Mouse (Mus musculus) lung, embryonic 15.5 days (tissue): ENCODE measurements at regions not wholly inside any gene's neighbourhood (a gene's known extent, or its start where the extent isn't known, plus 50 kb on each side); places are given as distances from the start of the nearest gene placed in this dataset.

Source experiments
- ATAC-seq: fragments of 200-750 bp; cut with Nextera tagmentation; 2 replicates; pipeline ENCODE4 v1.8.0; 2017; ENCODE audit warnings: moderate number of reproducible peaks, borderline replicate concordance; ENCODE audit not compliant: low FRiP score, low TSS enrichment; ENCODE audit errors: extremely low read depth
- H3K27ac ChIP-seq: fragments of 300-500 bp; sonication (generic); 2 replicates; pipeline ENCODE4 v1.5.1; 2015; ENCODE audit warnings: moderate library complexity, mild to moderate bottlenecking, inconsistent platforms
- H3K27me3 ChIP-seq: fragments of 300-500 bp; sonication (generic); 2 replicates; pipeline ENCODE4 v1.6.1; 2015; ENCODE audit warnings: inconsistent platforms
- H3K36me3 ChIP-seq: fragments of 300-500 bp; sonication (generic); 2 replicates; pipeline ENCODE4 v1.6.1; 2015; ENCODE audit warnings: inconsistent platforms
- H3K4me1 ChIP-seq: fragments of 300-500 bp; sonication (generic); 2 replicates; pipeline ENCODE4 v1.6.1; 2015; ENCODE audit warnings: inconsistent platforms
- H3K4me2 ChIP-seq: fragments of 300-500 bp; sonication (generic); 2 replicates; pipeline ENCODE4 v1.6.1; 2015; ENCODE audit warnings: inconsistent platforms, mild to moderate bottlenecking, moderate library complexity
- H3K4me3 ChIP-seq: fragments of 300-500 bp; sonication (generic); 2 replicates; pipeline ENCODE4 v1.5.1; 2015; ENCODE audit warnings: mild to moderate bottlenecking, inconsistent platforms
- H3K9ac ChIP-seq: fragments of 300-500 bp; sonication (generic); 2 replicates; pipeline ENCODE4 v1.6.1; 2015; ENCODE audit warnings: inconsistent platforms
- H3K9me3 ChIP-seq: fragments of 300-500 bp; sonication (generic); 2 replicates; pipeline ENCODE4 v1.6.1; 2016; ENCODE audit warnings: inconsistent platforms
- WGBS: fragments of 180-500 bp; shearing (Covaris S2); methylation state at CpG from one replicate; pipeline ENCODE4 v1.1.7; 2015; 5-methylcytosine and 5-hydroxymethylcytosine counted together

GRCm38 (mm10) chr8:35877581-35877980 is 112.0 kb downstream of the Gm19410 start:
- 88% methylated on average over 2 of the region's 2 CpGs for WGBS
- Histone ChIP-seq H3K27me3 (no peaks in the 10 kb centered on the region), H3K9me3 (no peaks in the 10 kb centered on the region), H3K27ac (no peak overlapping the region), H3K4me3 (no peak overlapping the region), H3K9ac (no peak overlapping the region), H3K4me2 (no peak overlapping the region), H3K36me3 (no peaks in the 10 kb centered on the region), H3K4me1 (peaks cover 13% of the 10 kb centered on the region; the same call in 1 of the 2 replicates)
- no peak for ATAC-seq

GRCm38 (mm10) chr8:35881810-35882209 is 116.2 kb downstream of the Gm19410 start:
- H3K9me3 ChIP-seq = no peaks in the 10 kb centered on the region
- no peaks in the 10 kb centered on the region for H3K27me3 ChIP-seq
- H3K9ac ChIP-seq = no peak overlapping the region
- ATAC-seq = no peak
- H3K4me3 ChIP-seq = no peak overlapping the region
- no peak overlapping the region for H3K4me2 ChIP-seq
- WGBS = 54% methylated on average over 5 of the region's 5 CpGs
- H3K27ac ChIP-seq = no peak overlapping the region
- no peaks in the 10 kb centered on the region for H3K36me3 ChIP-seq
- H3K4me1 ChIP-seq = peaks cover 33% of the 10 kb centered on the region

- Histone ChIP-seq H3K4me2 (no peak overlapping the region; the same call in 1 of the 2 replicates), H3K36me3 (no peaks in the 10 kb centered on the region), H3K9ac (no peak overlapping the region), H3K9me3 (no peaks in the 10 kb centered on the region), H3K27me3 (no peaks in the 10 kb centered on the region), H3K4me1 (peaks cover 28% of the 10 kb centered on the region), H3K27ac (no peak overlapping the region), H3K4me3 (no peak overlapping the region)
- 33% methylated on average over 12 of the region's 12 CpGs for WGBS
- ATAC-seq = no peak
Measured at GRCm38 (mm10) chr8:35882638-35883455, 117.3 kb downstream of the Gm19410 start.

GRCm38 (mm10) chr8:35883456-35883780 is 117.8 kb downstream of the Gm19410 start:
- H3K4me3 ChIP-seq = no peak overlapping the region
- no peak for ATAC-seq
- no peak overlapping the region for H3K4me2 ChIP-seq
- WGBS = 65% methylated on average over 1 of the region's 1 CpGs
- H3K4me1 ChIP-seq = peaks cover 28% of the 10 kb centered on the region
- H3K27ac ChIP-seq = no peak overlapping the region
- H3K9me3 ChIP-seq = no peaks in the 10 kb centered on the region
- H3K27me3 ChIP-seq = no peaks in the 10 kb centered on the region
- no peaks in the 10 kb centered on the region for H3K36me3 ChIP-seq
- no peak overlapping the region for H3K9ac ChIP-seq

- Histone ChIP-seq H3K27ac (no peak overlapping the region), H3K27me3 (peaks cover 7% of the 10 kb centered on the region; the same call in 1 of the 2 replicates), H3K4me2 (no peak overlapping the region), H3K9ac (no peak overlapping the region), H3K9me3 (no peaks in the 10 kb centered on the region), H3K36me3 (no peaks in the 10 kb centered on the region), H3K4me3 (no peak overlapping the region), H3K4me1 (peaks cover 28% of the 10 kb centered on the region)
- WGBS = 39% methylated on average over 6 of the region's 6 CpGs
- no peak for ATAC-seq
Measured at GRCm38 (mm10) chr8:35884545-35884944, 119.0 kb downstream of the Gm19410 start.

GRCm38 (mm10) chr8:35890083-35890482 is 124.5 kb downstream of the Gm19410 start:
- peaks cover 17% of the 10 kb centered on the region for H3K27me3 ChIP-seq
- no peaks in the 10 kb centered on the region for H3K4me1 ChIP-seq
- no peaks in the 10 kb centered on the region for H3K36me3 ChIP-seq
- H3K4me3 ChIP-seq = no peak overlapping the region
- no peak overlapping the region for H3K9ac ChIP-seq
- WGBS = 65% methylated on average over 4 of the region's 4 CpGs
- no peak overlapping the region for H3K27ac ChIP-seq
- H3K9me3 ChIP-seq = no peaks in the 10 kb centered on the region
- no peak overlapping the region for H3K4me2 ChIP-seq
- no peak for ATAC-seq

GRCm38 (mm10) chr8:35891769-35892168 is 126.2 kb downstream of the Gm19410 start:
- Histone ChIP-seq H3K4me3 (no peak overlapping the region), H3K27me3 (peaks cover 22% of the 10 kb centered on the region), H3K9me3 (no peaks in the 10 kb centered on the region), H3K4me1 (no peaks in the 10 kb centered on the region), H3K9ac (no peak overlapping the region), H3K27ac (no peak overlapping the region), H3K4me2 (no peak overlapping the region), H3K36me3 (no peaks in the 10 kb centered on the region)
- 77% methylated on average over 6 of the region's 6 CpGs for WGBS
- no peak for ATAC-seq

- Histone ChIP-seq H3K27ac (no peak overlapping the region), H3K9me3 (no peaks in the 10 kb centered on the region), H3K4me3 (no peak overlapping the region), H3K27me3 (peaks cover 12% of the 10 kb centered on the region; the same call in 1 of the 2 replicates), H3K9ac (no peak overlapping the region), H3K4me1 (peaks cover 8% of the 10 kb centered on the region), H3K4me2 (no peak overlapping the region), H3K36me3 (no peaks in the 10 kb centered on the region)
- WGBS = 47% methylated on average over 3 of the region's 3 CpGs
- no peak; the same call in 1 of the 2 replicates for ATAC-seq
Measured at GRCm38 (mm10) chr8:35898493-35898892, 132.9 kb downstream of the Gm19410 start.

- H3K9ac ChIP-seq = no peak overlapping the region
- H3K4me3 ChIP-seq = no peak overlapping the region
- H3K4me2 ChIP-seq = no peak overlapping the region
- H3K36me3 ChIP-seq = no peaks in the 10 kb centered on the region
- H3K4me1 ChIP-seq = peaks cover 12% of the 10 kb centered on the region
- WGBS = 86% methylated on average over 7 of the region's 7 CpGs
- no peaks in the 10 kb centered on the region for H3K9me3 ChIP-seq
- H3K27me3 ChIP-seq = peaks cover 8% of the 10 kb centered on the region; the same call in 1 of the 2 replicates
- no peak overlapping the region for H3K27ac ChIP-seq
- no peak for ATAC-seq
Measured at GRCm38 (mm10) chr8:35901490-35901889, 135.9 kb downstream of the Gm19410 start.

- no peak overlapping the region for H3K4me3 ChIP-seq
- no peak overlapping the region for H3K9ac ChIP-seq
- peaks cover 8% of the 10 kb centered on the region; the same call in 1 of the 2 replicates for H3K4me1 ChIP-seq
- peaks cover 7% of the 10 kb centered on the region; the same call in 1 of the 2 replicates for H3K27me3 ChIP-seq
- no peak for ATAC-seq
- no peak overlapping the region for H3K4me2 ChIP-seq
- no peaks in the 10 kb centered on the region for H3K36me3 ChIP-seq
- WGBS = 46% methylated on average over 7 of the region's 7 CpGs
- H3K9me3 ChIP-seq = no peaks in the 10 kb centered on the region
- no peak overlapping the region for H3K27ac ChIP-seq
Measured at GRCm38 (mm10) chr8:35904711-35905450, 139.3 kb downstream of the Gm19410 start.

- no peak for ATAC-seq
- 72% methylated on average over 2 of the region's 2 CpGs for WGBS
- no peaks in the 10 kb centered on the region for H3K27me3 ChIP-seq
Measured at GRCm38 (mm10) chr8:35907998-35908397, 142.4 kb downstream of the Gm19410 start.

GRCm38 (mm10) chr8:35912264-35912663 is 146.7 kb downstream of the Gm19410 start:
- Histone ChIP-seq H3K4me3 (no peak overlapping the region), H3K4me1 (peaks cover 13% of the 10 kb centered on the region; the same call in 1 of the 2 replicates), H3K36me3 (no peaks in the 10 kb centered on the region), H3K27me3 (no peaks in the 10 kb centered on the region), H3K27ac (no peak overlapping the region), H3K9me3 (no peaks in the 10 kb centered on the region), H3K9ac (no peak overlapping the region), H3K4me2 (no peak overlapping the region)
- WGBS = 51% methylated on average over 9 of the region's 9 CpGs
- no peak for ATAC-seq

More at GRCm38 (mm10) chr8:35907998-35908397, 142.4 kb downstream of the Gm19410 start:
- H3K36me3 ChIP-seq = no peaks in the 10 kb centered on the region
- no peak overlapping the region for H3K4me3 ChIP-seq
- H3K9ac ChIP-seq = no peak overlapping the region
- H3K4me2 ChIP-seq = no peak overlapping the region
- no peaks in the 10 kb centered on the region for H3K9me3 ChIP-seq
- peaks cover 8% of the 10 kb centered on the region; the same call in 1 of the 2 replicates for H3K4me1 ChIP-seq
- no peak overlapping the region for H3K27ac ChIP-seq
